Mouse (Mus musculus) subcutaneous adipose tissue, adult 2 months (tissue): ENCODE results near the gene Cops4. TPM values are rescaled to one million over a fixed set of nuclear protein-coding genes. Genes with fewer than 3 reads are reported as not detected.

Source experiments
- polyA plus RNA-seq: library from polyadenylated mRNA; depleted of rRNA; stranded (reverse); fragments of >200 nt; gene quantifications from 2 replicates; pipeline ENCODE4 v1.2.3, GENCODE M21; 2012; ENCODE audit warnings: low replicate concordance; rRNA removed

The Cops4 gene
- 33.2 and 42.8 TPM in 2 replicates for polyA plus RNA-seq

GRCm38 (mm10) chr5:100518049-100519026, at the start of gene Cops4:
Gene Cops4 (plus strand): TSS chr5:100518309.

GRCm38 (mm10) chr5:100500458-100500961, 17.6 kb upstream of the Cops4 start, which contains the start of gene Lin54:
Gene Lin54 (minus strand): TSS chr5:100500639.

GRCm38 (mm10) chr5:100572069-100572468, 54.0 kb downstream of the Cops4 start, which contains the start of gene Plac8:
Gene Plac8 (minus strand): TSS chr5:100572245.

Other genes starting within 250 kb of the Cops4 start
- gene Sec31a, start 102.1 kb upstream of the Cops4 start, polyA plus RNA-seq, result 256 and 296 TPM in 2 replicates
- 6.7 and 9.0 TPM in 2 replicates for gene Lin54, start 17.7 kb upstream of the Cops4 start, polyA plus RNA-seq
- 24.9 and 598 TPM in 2 replicates for gene Plac8, start 53.9 kb downstream of the Cops4 start, polyA plus RNA-seq
- gene Coq2, start 156.8 kb downstream of the Cops4 start, polyA plus RNA-seq, result 83.6 and 119 TPM in 2 replicates
- gene Hpse, start 201.4 kb downstream of the Cops4 start, polyA plus RNA-seq, result 3.3 and 4.8 TPM in 2 replicates